Mouse (Mus musculus): ENCODE data around the gene Rras2. TPM values are rescaled to one million over a fixed set of nuclear protein-coding genes. Genes with fewer than 3 reads are reported as not detected.

Gene Rras2
- polyA plus RNA-seq, 1 experiment from 2014 or later: 57.5 TPM

DNA sequence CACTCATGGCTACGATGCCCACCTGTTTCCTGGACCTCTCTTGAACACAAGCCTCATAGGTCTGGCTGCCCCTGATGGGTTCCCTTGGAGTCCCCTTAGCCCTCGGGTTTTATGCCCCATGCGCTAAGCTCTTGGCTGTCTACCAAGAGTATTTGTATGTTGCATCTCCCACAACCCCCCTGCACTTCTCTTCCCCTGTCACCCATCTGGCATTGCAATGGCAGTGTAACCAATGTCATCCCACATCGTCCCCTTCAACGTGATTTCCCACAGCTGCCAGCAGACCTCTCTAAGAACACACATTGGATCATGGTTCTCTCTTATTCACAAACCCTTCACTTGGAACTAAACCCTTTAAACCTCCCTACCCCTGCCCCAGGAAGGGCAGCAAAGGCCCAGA, 112.1 kb downstream of the Rras2 start:
- no peaks in the 10 kb centered on the region for H3K9me3 ChIP-seq
- WGBS: 81% methylated on average over 5 of the region's 5 CpGs
- H3K36me3 ChIP-seq: 0 out of 2 replicates have a peak, but pooled peaks cover 3% of the 10 kb centered on the region
- H3K4me3 ChIP-seq: no peak overlapping the region
- H3K4me1 ChIP-seq: peaks cover 20% of the 10 kb centered on the region
- no peaks in the 10 kb centered on the region for H3K27me3 ChIP-seq (ENCODE audit: insufficient read depth, poor library complexity, severe bottlenecking)
- H3K27ac ChIP-seq: no peak overlapping the region
- no peak for DNase-seq (ENCODE audit: low spot score)

DNA sequence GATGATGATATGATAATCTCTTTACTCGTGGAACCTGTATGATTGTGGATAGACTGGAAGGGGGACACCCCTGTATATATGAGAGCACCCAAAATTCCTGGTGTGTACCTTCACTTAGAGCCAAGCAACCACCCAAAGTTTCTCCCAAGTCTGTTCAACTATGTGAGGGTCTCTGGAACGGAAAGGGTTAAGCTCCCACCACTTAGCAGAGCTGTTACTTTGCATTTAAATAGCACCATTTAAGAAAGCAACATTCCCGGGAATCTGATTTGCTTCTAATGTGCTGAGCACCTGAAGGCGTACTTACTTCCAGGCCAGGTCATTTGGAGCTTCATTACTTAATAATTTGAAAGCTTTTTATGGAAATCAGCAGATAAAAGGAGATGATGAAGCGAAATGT, 113.4 kb downstream of the Rras2 start:
- Histone ChIP-seq H3K4me1 (peaks cover 20% of the 10 kb centered on the region), H3K9me3 (no peaks in the 10 kb centered on the region), H3K27me3 (ENCODE audit: insufficient read depth, poor library complexity, severe bottlenecking) (no peaks in the 10 kb centered on the region), H3K4me3 (no peak overlapping the region), H3K27ac (no peak overlapping the region), H3K36me3 (0 out of 2 replicates have a peak, but pooled peaks cover 3% of the 10 kb centered on the region)
- WGBS: 28% methylated on average over 5 of the region's 5 CpGs
- no peak for DNase-seq (ENCODE audit: low spot score)

DNA sequence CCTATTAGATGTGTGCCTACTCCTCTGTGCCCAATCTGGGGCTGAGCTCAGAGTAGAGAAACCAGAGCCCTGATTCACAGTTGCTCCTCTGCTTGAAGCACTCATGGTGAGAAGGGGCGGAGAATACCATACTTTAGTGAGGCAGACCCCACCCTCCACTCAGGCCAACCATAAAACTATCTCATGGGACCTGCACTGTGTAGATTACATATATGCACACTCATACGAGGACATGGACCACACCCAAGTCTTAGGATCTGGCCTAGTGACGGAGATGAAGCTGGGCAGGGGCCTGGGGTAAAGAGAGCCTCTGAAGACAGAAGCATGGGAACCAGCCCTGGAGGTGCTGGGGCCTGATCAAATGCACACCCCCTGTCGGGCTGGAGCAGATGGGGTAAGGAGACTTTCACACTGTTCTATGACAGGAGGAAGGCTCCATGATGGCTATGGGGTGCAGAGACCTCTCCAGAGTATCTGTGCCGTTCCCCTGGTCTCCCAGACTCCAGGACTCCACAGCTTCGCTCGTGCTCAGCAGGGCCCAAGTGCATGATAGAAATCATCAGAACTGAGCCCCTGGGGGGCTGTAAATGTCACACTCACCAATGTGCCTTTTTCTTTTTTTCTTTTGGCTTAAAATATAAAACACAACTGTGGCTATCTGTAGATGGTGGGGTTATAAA, 119.8 kb downstream of the Rras2 start:
- DNase-seq (ENCODE audit: low spot score): peak; percentile 70
- Histone ChIP-seq H3K27ac (no peak overlapping the region), H3K4me1 (0 out of 2 replicates have a peak, but pooled peaks cover 3% of the 10 kb centered on the region), H3K27me3 (ENCODE audit: insufficient read depth, poor library complexity, severe bottlenecking) (no peaks in the 10 kb centered on the region), H3K4me3 (no peak overlapping the region), H3K9me3 (no peaks in the 10 kb centered on the region), H3K36me3 (no peaks in the 10 kb centered on the region)
- WGBS: 69% methylated on average over 7 of the region's 7 CpGs

Other genes with a start within 250 kb of the Rras2 start
- 93.9 and 98.6 TPM in 2 replicates for gene Copb1, start 136.9 kb upstream of the Rras2 start, polyA plus RNA-seq (2016; fragmentation: Nextera tagmentation; extraction: Ambion mirVana)
- 428 and 460 TPM in 2 replicates for gene Psma1, start 158.3 kb upstream of the Rras2 start, polyA plus RNA-seq (2016; fragmentation: Nextera tagmentation; extraction: Ambion mirVana)